Mouse (Mus musculus) bone marrow, adult 2 months (tissue): Measurements from ENCODE around the gene Fgf12. TPM values are rescaled to one million over a fixed set of nuclear protein-coding genes. Genes with fewer than 3 reads are reported as not detected.

Experiments used
- H3K27ac ChIP-seq: fragments of 200-500 bp; 2 replicates; pipeline ENCODE4 v1.5.1; 2012; ENCODE audit warnings: low read depth, mild to moderate bottlenecking, control low read depth, inconsistent platforms, low read length; ENCODE audit not compliant: control insufficient read depth, poor library complexity, insufficient read depth
- H3K4me1 ChIP-seq: fragments of 200-500 bp; 2 replicates; pipeline ENCODE4 v1.6.1; 2011; ENCODE audit warnings: low read length; ENCODE audit not compliant: control insufficient read depth, insufficient read depth
- H3K4me3 ChIP-seq: fragments of 200-500 bp; replicated peaks from 2 replicates; pipeline ENCODE3; 2011; ENCODE audit warnings: mild to moderate bottlenecking, low read depth, low read length, control low read depth; ENCODE audit not compliant: control insufficient read depth
- CTCF ChIP-seq: fragments of 200-500 bp; IDR thresholded peaks from 2 replicates; pipeline ENCODE4 v1.5.1; 2011; ENCODE audit warnings: low read length, control low read depth; ENCODE audit not compliant: control insufficient read depth, insufficient read depth
- POLR2A ChIP-seq: fragments of 200-500 bp; IDR thresholded peaks from 2 replicates; pipeline ENCODE4 v1.6.1; 2011; ENCODE audit warnings: low read depth, mild to moderate bottlenecking, control low read depth, low read length, borderline replicate concordance; ENCODE audit not compliant: control insufficient read depth
- WGBS: fragments of 180-500 bp; shearing (Covaris S2); methylation state at CpG from one replicate; pipeline ENCODE4 v1.1.7; 2018; 5-methylcytosine and 5-hydroxymethylcytosine counted together
- polyA plus RNA-seq: library from polyadenylated mRNA; stranded (reverse); fragments of >200 nt; gene quantifications from 2 replicates; pipeline ENCODE4 v1.2.4, GENCODE M21; 2011; ENCODE audit warnings: low replicate concordance; ENCODE audit not compliant: missing spikeins, insufficient read depth, insufficient read length

The Fgf12 gene
- polyA plus RNA-seq, 1 experiment: 0.85 TPM

DNA sequence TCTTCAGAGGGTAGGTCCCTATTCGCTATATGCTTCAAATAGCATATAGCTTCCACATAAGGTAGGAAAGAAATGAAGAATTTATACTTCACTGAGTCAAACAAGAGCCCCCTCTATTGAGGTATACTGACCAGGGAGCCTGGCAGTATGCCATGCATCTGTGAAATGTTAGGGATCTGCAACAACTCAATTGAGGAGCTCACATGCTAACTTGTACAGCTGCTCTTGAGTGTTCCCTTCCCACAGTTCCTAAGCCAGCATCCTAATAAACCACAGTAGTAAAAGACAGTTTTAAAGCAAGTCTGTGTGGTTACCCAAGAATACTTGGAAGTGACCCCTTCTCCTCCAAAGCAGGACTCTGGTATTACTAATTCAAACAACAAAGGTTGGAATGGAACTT, 331.3 kb downstream of the Fgf12 start:
- Histone ChIP-seq H3K4me3 (no peak overlapping the region), H3K27ac (no peak overlapping the region), H3K4me1 (no peaks in the 10 kb centered on the region)
- no peak for TF ChIP-seq CTCF
- TF ChIP-seq POLR2A: no peak
- 72% methylated on average over 1 of the region's 1 CpGs for WGBS

DNA sequence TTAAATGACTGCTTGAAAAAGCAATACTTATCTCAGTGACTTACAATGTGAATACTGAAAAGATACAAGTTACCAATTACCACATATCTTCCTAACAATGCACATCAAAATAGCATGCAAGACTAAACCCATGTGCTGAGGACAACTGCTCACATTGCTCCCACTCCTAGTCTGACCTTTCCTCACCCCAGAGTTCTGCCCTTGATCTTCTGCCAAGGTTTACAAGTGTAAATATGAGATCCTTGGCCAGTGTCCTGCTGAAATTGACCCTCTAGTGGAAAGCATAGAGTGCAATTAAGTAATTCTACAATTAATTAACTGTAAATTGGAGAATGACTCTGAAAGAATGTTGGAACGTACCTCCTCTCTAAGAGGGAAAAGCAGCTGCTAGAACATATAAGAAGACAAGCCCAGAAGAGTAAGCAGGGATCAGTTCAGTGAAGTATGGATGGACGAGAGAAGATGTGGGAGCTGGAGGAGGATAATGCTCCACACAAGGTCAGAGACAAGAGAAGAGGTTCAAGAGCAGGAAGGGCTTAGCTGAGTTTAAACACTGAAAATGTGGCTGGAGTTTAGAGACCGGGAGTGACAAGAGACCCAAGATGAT, 333.1 kb downstream of the Fgf12 start:
- TF ChIP-seq CTCF (no peak), POLR2A (no peak)
- no peak overlapping the region for H3K27ac ChIP-seq
- no peaks in the 10 kb centered on the region for H3K4me1 ChIP-seq
- WGBS: 64% methylated on average over 3 of the region's 3 CpGs
- no peak overlapping the region for H3K4me3 ChIP-seq

DNA sequence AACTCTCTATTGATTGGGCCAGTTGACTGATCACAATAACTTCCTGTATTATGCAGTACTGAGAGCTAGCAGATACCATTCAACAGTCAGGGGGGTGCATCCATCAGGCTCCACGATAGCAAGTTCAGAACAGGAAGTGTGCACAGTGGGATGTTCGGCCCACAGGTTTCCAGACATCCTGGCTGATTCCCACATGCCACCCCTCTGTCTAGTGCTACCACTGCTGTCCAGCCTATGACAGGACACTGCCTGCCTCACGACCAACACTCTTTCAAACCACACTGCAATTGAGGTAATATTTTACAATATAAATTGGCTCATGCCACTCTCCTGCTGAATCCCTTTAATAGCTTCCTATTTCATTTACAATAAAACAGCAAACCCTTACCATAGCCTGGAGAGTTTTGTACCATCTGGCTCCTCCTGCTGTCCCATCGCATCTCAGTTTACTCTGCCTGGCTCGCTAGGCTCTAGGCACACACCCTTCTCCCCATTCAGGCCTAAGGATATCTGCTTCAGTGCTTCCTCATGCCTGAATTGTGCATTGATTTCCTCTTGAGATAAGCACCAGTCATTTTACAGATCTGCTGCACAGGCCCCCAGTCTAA, 341.6 kb downstream of the Fgf12 start:
- TF ChIP-seq POLR2A (no peak), CTCF (no peak)
- H3K4me3 ChIP-seq: no peak overlapping the region
- 64% methylated on average over 5 of the region's 5 CpGs for WGBS
- H3K27ac ChIP-seq: no peak overlapping the region
- no peaks in the 10 kb centered on the region for H3K4me1 ChIP-seq

DNA sequence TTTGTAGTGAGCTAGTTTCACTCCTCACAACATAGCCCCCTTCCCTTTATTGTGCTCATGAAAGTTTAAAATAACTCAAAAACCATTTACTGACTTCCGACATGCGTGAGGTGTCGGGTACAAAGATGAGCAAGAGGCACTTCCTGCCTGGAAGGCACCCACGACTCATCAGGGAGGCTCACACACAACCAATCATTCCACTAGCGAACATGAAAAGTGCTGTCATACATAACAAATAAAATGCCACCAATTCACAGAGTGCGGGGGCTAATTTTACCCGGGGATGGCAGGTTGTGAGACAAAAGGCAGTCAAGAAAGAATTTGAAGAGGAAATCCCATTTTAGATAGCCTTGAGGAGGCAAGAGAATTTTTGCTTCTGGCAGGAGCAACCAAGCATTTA, 344.6 kb downstream of the Fgf12 start:
- no peak overlapping the region for H3K27ac ChIP-seq
- H3K4me1 ChIP-seq: no peaks in the 10 kb centered on the region
- WGBS: 66% methylated on average over 7 of the region's 7 CpGs
- no peak overlapping the region for H3K4me3 ChIP-seq
- no peak for TF ChIP-seq POLR2A
- no peak for TF ChIP-seq CTCF

DNA sequence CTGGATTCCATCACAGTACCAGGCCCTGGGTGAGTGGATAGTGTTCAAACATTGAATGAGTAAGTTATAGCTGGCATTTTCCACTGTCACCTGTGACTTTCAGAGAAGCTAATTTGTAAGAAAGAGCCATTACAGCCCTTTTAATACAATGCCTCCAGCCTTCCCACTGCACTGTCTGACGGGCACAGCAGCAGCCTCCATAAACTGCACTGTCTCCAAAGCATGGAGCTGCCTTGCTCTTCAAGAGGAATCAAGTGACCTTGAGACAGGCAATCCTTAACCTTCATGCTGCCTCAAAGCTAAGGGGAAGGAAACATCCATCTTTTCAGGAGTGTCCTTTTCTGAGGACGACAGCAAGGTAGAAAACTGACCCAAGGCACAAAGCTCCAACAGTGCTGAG, 345.0 kb downstream of the Fgf12 start:
- no peak for TF ChIP-seq POLR2A
- TF ChIP-seq CTCF: no peak
- WGBS: 54% methylated on average over 2 of the region's 2 CpGs
- H3K27ac ChIP-seq: no peak overlapping the region
- H3K4me1 ChIP-seq: no peaks in the 10 kb centered on the region
- H3K4me3 ChIP-seq: no peak overlapping the region

DNA sequence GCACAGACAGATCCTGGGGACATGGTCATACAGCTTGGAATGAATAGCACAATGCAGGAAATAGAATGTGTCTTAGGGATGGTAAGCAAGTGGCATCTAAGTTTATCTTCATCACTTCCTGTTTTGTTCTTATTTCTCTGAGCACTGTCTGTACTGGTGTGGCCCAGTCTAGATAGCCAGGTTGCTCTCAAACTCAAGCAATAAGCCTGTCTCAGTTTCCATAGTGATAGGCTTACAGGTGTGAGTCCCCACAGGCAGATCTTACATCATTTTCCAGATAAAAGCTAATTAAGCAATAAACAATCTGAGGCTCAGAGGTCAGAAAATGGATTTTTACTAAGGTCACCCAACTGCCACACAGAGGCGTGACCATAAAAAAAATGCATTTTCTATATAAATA, 348.7 kb downstream of the Fgf12 start:
- Histone ChIP-seq H3K27ac (no peak overlapping the region), H3K4me1 (no peaks in the 10 kb centered on the region), H3K4me3 (no peak overlapping the region)
- 77% methylated on average over 1 of the region's 1 CpGs for WGBS
- TF ChIP-seq CTCF (no peak), POLR2A (no peak)

DNA sequence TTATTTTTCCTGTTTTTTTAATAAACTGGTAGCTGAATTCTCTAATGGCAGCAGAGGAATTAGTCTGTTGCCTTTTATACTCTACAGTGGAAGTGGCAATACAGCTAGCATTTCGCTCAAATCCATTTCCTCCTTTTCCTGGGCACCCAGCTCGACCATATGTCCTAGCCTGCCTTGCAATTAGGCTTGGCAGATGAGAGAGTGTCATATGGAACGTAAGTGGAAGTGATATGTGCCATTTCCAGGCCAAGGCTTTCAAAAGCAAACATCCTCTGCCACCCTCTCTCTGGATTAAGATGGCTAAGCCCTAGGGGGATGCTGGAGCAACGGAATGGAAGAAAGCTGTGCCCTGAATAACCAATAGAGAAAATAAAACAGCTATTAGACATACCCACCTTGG, 350.2 kb downstream of the Fgf12 start:
- TF ChIP-seq CTCF (no peak), POLR2A (no peak)
- no peaks in the 10 kb centered on the region for H3K4me1 ChIP-seq
- H3K27ac ChIP-seq: no peak overlapping the region
- 47% methylated on average over 4 of the region's 4 CpGs for WGBS
- no peak overlapping the region for H3K4me3 ChIP-seq

DNA sequence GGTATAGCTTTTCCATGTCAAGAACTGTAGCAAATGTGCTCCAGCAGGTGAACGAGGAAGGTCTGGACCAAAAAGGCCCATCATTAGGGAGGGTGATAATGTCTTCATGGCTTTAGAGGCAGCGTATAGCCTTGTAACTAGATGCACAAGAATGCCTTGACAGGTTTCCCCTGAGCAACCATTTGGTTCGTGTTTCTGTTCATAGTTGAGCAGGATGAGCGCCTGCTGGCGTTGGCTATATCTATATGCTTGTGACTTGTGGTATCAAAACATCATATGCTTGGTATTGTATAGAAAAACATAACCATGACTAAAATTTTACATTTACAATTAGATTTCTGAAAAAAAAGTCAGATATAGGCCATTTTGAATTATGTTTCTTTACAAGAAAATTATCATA, 361.6 kb downstream of the Fgf12 start:
- TF ChIP-seq CTCF (no peak), POLR2A (no peak)
- Histone ChIP-seq H3K27ac (no peak overlapping the region), H3K4me3 (no peak overlapping the region), H3K4me1 (no peaks in the 10 kb centered on the region)
- WGBS: 63% methylated on average over 5 of the region's 5 CpGs

DNA sequence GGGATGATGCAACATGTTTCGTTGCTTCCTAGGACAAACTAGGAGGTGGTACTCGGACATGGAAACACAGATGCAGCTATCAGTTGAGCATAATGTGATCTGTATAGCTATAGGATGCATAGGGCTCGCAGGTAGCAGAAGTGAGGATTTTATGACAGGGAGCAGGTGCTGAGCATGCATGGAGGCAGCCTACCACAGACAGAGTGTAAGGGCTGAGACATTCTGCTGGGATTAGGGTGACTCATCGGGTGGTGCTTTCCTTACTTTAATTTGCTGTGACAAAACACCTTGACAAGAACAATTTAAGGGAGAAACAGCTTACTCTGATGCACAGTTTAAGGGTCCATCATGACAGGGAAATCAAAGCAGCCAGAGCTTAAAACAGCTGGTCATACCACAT, 363.8 kb downstream of the Fgf12 start:
- TF ChIP-seq POLR2A (no peak), CTCF (no peak)
- H3K4me1 ChIP-seq: no peaks in the 10 kb centered on the region
- H3K4me3 ChIP-seq: no peak overlapping the region
- no peak overlapping the region for H3K27ac ChIP-seq
- 73% methylated on average over 4 of the region's 4 CpGs for WGBS
